Mouse (Mus musculus) CH12.LX (cell line): ENCODE measurements around the gene Card11. TPM values are rescaled to one million over a fixed set of nuclear protein-coding genes. Genes with fewer than 3 reads are reported as not detected.

Experiments used
- DNase-seq: peaks from one replicate; pipeline ENCODE4 v3.0.0-alpha.2; 2013; ENCODE audit errors: extremely low read depth
- H3K27ac ChIP-seq: 2 replicates; pipeline ENCODE4 v1.5.1; 2012; ENCODE audit warnings: low read depth, mild to moderate bottlenecking, control low read depth, moderate library complexity; ENCODE audit not compliant: insufficient read depth
- H3K27me3 ChIP-seq: replicated peaks from 2 replicates; pipeline ENCODE3; 2012; ENCODE audit warnings: inconsistent platforms
- H3K36me3 ChIP-seq, 2 experiments: replicated peaks in 1 of 2; 2 replicates each; pipeline versions ENCODE3 to v1.6.1; 2012; ENCODE audit warnings: inconsistent platforms in 1 of 2, low read length in 1 of 2, mild to moderate bottlenecking in 1 of 2, mixed read lengths in 1 of 2, moderate library complexity in 1 of 2; ENCODE audit not compliant: control insufficient read depth in 1 of 2, insufficient read depth in 1 of 2
- H3K4me1 ChIP-seq, 2 experiments: 2 replicates each; pipeline ENCODE4 v1.6.1; 2012; ENCODE audit warnings: inconsistent platforms in 1 of 2, moderate library complexity in 1 of 2; ENCODE audit not compliant: insufficient read depth in 2 of 2, control insufficient read depth in 1 of 2
- H3K4me2 ChIP-seq: 2 replicates; pipeline ENCODE4 v1.6.1; 2012; ENCODE audit warnings: low read depth, mild to moderate bottlenecking, control low read depth; ENCODE audit not compliant: poor library complexity, insufficient read depth, severe bottlenecking
- H3K4me3 ChIP-seq, 3 experiments: fragments of 150-350 bp in 1 of 3; sonication (generic) in 1 of 3; replicated peaks in 1 of 3; 2 replicates each; pipeline versions ENCODE3 to v1.5.1; 2011 to 2012; ENCODE audit warnings: low read depth in 2 of 3, low read length in 2 of 3, mild to moderate bottlenecking in 2 of 3, moderate library complexity in 2 of 3, control low read depth in 1 of 3, improper control_type of control experiment in 1 of 3, inconsistent platforms in 1 of 3, mixed read lengths in 1 of 3; ENCODE audit not compliant: poor library complexity in 1 of 3
- H3K79me2 ChIP-seq: replicated peaks from 2 replicates; pipeline ENCODE4 v1.6.1; 2012; ENCODE audit warnings: mild to moderate bottlenecking, moderate library complexity; ENCODE audit not compliant: control insufficient read depth, poor library complexity, insufficient read depth, severe bottlenecking; ENCODE audit errors: extremely low read depth
- H3K9ac ChIP-seq: 2 replicates; pipeline ENCODE4 v1.6.1; 2012; ENCODE audit warnings: low read depth, mild to moderate bottlenecking, control low read depth, moderate library complexity; ENCODE audit not compliant: insufficient read depth
- H3K9me3 ChIP-seq: replicated peaks from 2 replicates; pipeline ENCODE3; 2012; ENCODE audit warnings: low read length, inconsistent platforms, mixed read lengths
- CHD2 ChIP-seq: IDR thresholded peaks from 2 replicates; pipeline ENCODE4 v1.6.1; 2011; ENCODE audit warnings: low read length, improper control_type of control experiment
- CTCF ChIP-seq, 2 experiments: IDR thresholded peaks in 1 of 2; conservative IDR thresholded peaks in 1 of 2; 2 replicates each; pipeline ENCODE4 v1.5.1; 2011 to 2012; ENCODE audit warnings: low read depth in 2 of 2, low read length in 2 of 2, improper control_type of control experiment in 1 of 2, inconsistent platforms in 1 of 2, mild to moderate bottlenecking in 1 of 2, moderate library complexity in 1 of 2
- ELF1 ChIP-seq: IDR thresholded peaks from 2 replicates; pipeline ENCODE4 v1.6.1; 2014; ENCODE audit warnings: low read depth, mild to moderate bottlenecking, inconsistent platforms, low read length, improper control_type of control experiment
- EP300 ChIP-seq: IDR thresholded peaks from 2 replicates; pipeline ENCODE4 v1.6.1; 2011; ENCODE audit warnings: low read length, improper control_type of control experiment
- HCFC1 ChIP-seq: IDR thresholded peaks from 2 replicates; pipeline ENCODE4 v1.6.1; 2012; ENCODE audit warnings: low read depth, mild to moderate bottlenecking, inconsistent platforms, low read length, improper control_type of control experiment
- IRF4 ChIP-seq: IDR thresholded peaks from 2 replicates; pipeline ENCODE4 v1.6.1; 2014; ENCODE audit warnings: low read depth, mild to moderate bottlenecking, inconsistent platforms, low read length, improper control_type of control experiment
- JUND ChIP-seq: conservative IDR thresholded peaks from 2 replicates; pipeline ENCODE4 v1.6.1; 2011; ENCODE audit warnings: low read depth, low read length, improper control_type of control experiment
- MAFK ChIP-seq: IDR thresholded peaks from 2 replicates; pipeline ENCODE4 v1.6.1; 2011; ENCODE audit warnings: low read length, improper control_type of control experiment; ENCODE audit not compliant: insufficient replicate concordance
- MEF2A ChIP-seq: IDR thresholded peaks from 2 replicates; pipeline ENCODE4 v1.6.1; 2014; ENCODE audit warnings: low read depth, mild to moderate bottlenecking, inconsistent platforms, low read length, improper control_type of control experiment, borderline replicate concordance
- MXI1 ChIP-seq: IDR thresholded peaks from 2 replicates; pipeline ENCODE4 v1.6.1; 2011; ENCODE audit warnings: mild to moderate bottlenecking, low read depth, low read length, improper control_type of control experiment
- NELFE ChIP-seq: IDR thresholded peaks from 2 replicates; pipeline ENCODE4 v1.6.1; 2011; ENCODE audit warnings: low read depth, low read length, improper control_type of control experiment
- NRF1 ChIP-seq: IDR thresholded peaks from 2 replicates; pipeline ENCODE4 v1.6.1; 2014; ENCODE audit warnings: low read depth, mild to moderate bottlenecking, inconsistent platforms, low read length, improper control_type of control experiment, moderate library complexity
- RAD21 ChIP-seq: IDR thresholded peaks from 2 replicates; pipeline ENCODE4 v1.6.1; 2011; ENCODE audit warnings: low read depth, mild to moderate bottlenecking, low read length, improper control_type of control experiment, moderate library complexity
- SIN3A ChIP-seq: IDR thresholded peaks from 2 replicates; pipeline ENCODE4 v1.6.1; 2012; ENCODE audit warnings: low read length, improper control_type of control experiment, inconsistent platforms
- SMC3 ChIP-seq: IDR thresholded peaks from 2 replicates; pipeline ENCODE4 v1.6.1; 2011; ENCODE audit warnings: low read depth, low read length, improper control_type of control experiment
- TBP ChIP-seq: conservative IDR thresholded peaks from 2 replicates; pipeline ENCODE4 v1.6.1; 2011; ENCODE audit warnings: low read depth, low read length, improper control_type of control experiment
- TCF12 ChIP-seq: IDR thresholded peaks from 2 replicates; pipeline ENCODE4 v1.6.1; 2014; ENCODE audit warnings: low read depth, mild to moderate bottlenecking, inconsistent platforms, low read length, improper control_type of control experiment
- UBTF ChIP-seq: IDR thresholded peaks from 2 replicates; pipeline ENCODE4 v1.6.1; 2012; ENCODE audit warnings: low read depth, mild to moderate bottlenecking, inconsistent platforms, low read length, improper control_type of control experiment, moderate library complexity
- dilution Hi-C: fragments of 300-500 bp; cut with MboI; formaldehyde crosslinking; loops from 2 replicates; pipeline ENCODE4 v1.14.3; 2020; ENCODE audit warnings: low sequenced_read_pairs; ENCODE audit not compliant: extremely low pct_unique_long_range_greater_than_20kb, extremely low pct_ligation_motif_present
- in situ Hi-C: fragments of 300-500 bp; cut with MboI; formaldehyde crosslinking; loops from 3 replicates; pipeline ENCODE4 v1.14.3; 2019; ENCODE audit warnings: low sequenced_read_pairs, low pct_ligation_motif_present, low pct_unique_long_range_greater_than_20kb, mixed read lengths
- polyA plus RNA-seq: library from polyadenylated mRNA; unstranded; fragments of >175 nt; gene quantifications from 2 replicates; pipeline ENCODE4 v1.2.1, GENCODE M21; 2012; ENCODE audit warnings: low read depth; ENCODE audit not compliant: insufficient read length
- total RNA-seq, 2 experiments: library from RNA; depleted of rRNA; stranded (reverse); fragments of 300-350 nt in 1 of 2; fragments of >200 nt in 1 of 2; gene quantifications; 2 replicates each; pipeline ENCODE4 v1.2.3; 2012 to 2014

The Card11 gene
- total and polyA plus RNA-seq, 3 experiments, result 16.1 to 84.6 (median 31.9) TPM

DNA sequence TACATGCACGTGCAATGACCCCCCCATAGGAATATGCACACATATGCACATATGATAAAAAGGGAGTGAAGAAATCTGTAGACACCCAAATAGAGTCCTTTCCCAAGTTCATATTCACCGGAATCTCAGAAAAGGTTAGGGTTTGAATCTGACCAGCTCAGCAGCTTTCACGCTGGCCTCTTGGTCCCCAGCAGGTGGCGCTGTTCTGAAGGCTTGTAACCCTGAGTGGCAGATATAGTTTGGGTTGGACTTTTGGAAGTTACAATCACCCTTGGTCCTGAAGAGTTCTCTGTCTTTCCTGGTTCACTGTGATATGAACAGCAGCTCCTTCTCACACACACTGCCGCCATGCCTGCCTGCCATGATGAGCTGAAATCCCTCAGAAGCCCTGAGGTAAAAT is 24.1 kb upstream of the Card11 start:
- no peak overlapping the region for H3K27ac ChIP-seq
- TF ChIP-seq MAFK, result no peak
- TF ChIP-seq SMC3, result peak; percentile 25; the same call in 1 of the 2 replicates
- TF ChIP-seq CTCF (conservative IDR thresholded peaks at IDR 0.05 in 1 of 2, IDR thresholded peaks at IDR 0.05 in 1 of 2; ENCODE audit: low read depth in 2 of 2, low read length in 2 of 2), result peak; percentile 17 to 33; a peak in 1 of 4 replicates
- in situ Hi-C loops, result no loop called here
- no peaks in the 10 kb centered on the region for H3K79me2 ChIP-seq
- no peak overlapping the region for H3K4me2 ChIP-seq
- H3K4me1 ChIP-seq, result peaks cover 1 to 22% of the 10 kb centered on the region in 2 experiments; a peak in 3 of 4 replicates
- no peaks in the 10 kb centered on the region for H3K36me3 ChIP-seq
- no peak overlapping the region for H3K9ac ChIP-seq
- dilution Hi-C loops, result no loop called here
- H3K4me3 ChIP-seq, result no peak overlapping the region
- H3K9me3 ChIP-seq, result peaks cover 35% of the 10 kb centered on the region
- no peak for DNase-seq
- H3K27me3 ChIP-seq, result no peaks in the 10 kb centered on the region

DNA sequence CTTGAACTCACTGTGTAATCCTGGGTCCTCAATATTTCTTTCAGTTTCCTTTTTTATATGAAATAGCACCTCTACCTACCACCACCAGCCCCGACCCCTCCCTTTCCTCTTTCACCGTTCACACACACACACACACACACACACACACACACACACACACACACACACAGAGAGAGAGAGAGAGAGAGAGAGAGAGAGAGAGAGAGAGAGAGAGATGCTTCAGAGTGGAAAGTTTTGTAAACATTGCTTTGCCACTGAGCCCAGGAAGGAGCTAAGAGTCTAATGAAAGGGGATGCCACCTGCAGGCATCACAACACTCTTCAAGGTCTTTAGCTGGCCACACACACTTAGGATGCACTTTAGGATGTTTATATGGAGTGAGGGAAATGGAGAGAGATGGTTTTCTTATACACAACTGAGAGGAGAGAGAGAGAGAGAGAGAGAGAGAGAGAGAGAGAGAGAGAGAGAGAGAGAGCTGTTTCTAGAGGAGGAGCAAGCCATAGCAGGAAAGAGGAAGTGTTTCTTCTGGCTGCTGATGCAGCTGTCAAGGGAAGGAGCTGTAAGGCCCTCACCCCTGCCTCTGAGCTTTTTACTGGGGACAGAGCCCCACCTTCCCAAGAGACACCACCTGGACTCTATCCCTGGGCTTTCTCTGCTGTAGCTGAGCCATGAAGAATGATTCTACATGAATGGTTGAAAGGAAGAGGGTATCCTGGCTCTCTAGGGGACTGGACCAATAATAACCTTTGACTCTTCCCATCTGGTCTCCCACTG is 17.7 kb upstream of the Card11 start:
- Histone ChIP-seq H3K36me3 (no peaks in the 10 kb centered on the region), H3K27me3 (no peaks in the 10 kb centered on the region), H3K4me3 (peak overlapping the region in 1 of 3 experiments; percentile 13), H3K9ac (peak overlapping the region; percentile 20; the same call in 1 of the 2 replicates), H3K79me2 (no peaks in the 10 kb centered on the region), H3K9me3 (peaks cover 18% of the 10 kb centered on the region), H3K27ac (peak overlapping the region; percentile 76), H3K4me2 (peak overlapping the region; percentile 12), H3K4me1 (peaks cover 23 to 50% of the 10 kb centered on the region in 2 experiments)
- in situ Hi-C loops (no loop called here), dilution Hi-C loops (no loop called here)
- peak; percentile 81 for DNase-seq
- peak; percentile 74; the same call in 1 of the 2 replicates for TF ChIP-seq TCF12
- peak; percentile 77 for TF ChIP-seq JUND
- TF ChIP-seq MEF2A, result no peak
- TF ChIP-seq EP300, result peak; percentile 83
- no peak; the same call in 1 of the 2 replicates for TF ChIP-seq CHD2
- peak; percentile 69 for TF ChIP-seq IRF4
- TF ChIP-seq UBTF, result no peak
- no peak for TF ChIP-seq MXI1
- no peak for TF ChIP-seq NRF1
- peak; percentile 63 for TF ChIP-seq ELF1
- 0 out of 2 replicates have a peak, but pooled peaks have one; percentile 32 for TF ChIP-seq TBP
- TF ChIP-seq SIN3A, result peak; percentile 37
- no peak for TF ChIP-seq RAD21
- no peak; the same call in 1 of the 2 replicates for TF ChIP-seq HCFC1
- no peak for TF ChIP-seq NELFE
